Mouse (Mus musculus) stomach, postnatal 0 days (tissue): ENCODE data around the gene Unkl. TPM values are rescaled to one million over a fixed set of nuclear protein-coding genes. Genes with fewer than 3 reads are reported as not detected.

Experiments used
- ATAC-seq: fragments of 200-750 bp; cut with Nextera tagmentation; 2 replicates; pipeline ENCODE4 v1.8.0; 2017; ENCODE audit not compliant: low FRiP score, low TSS enrichment
- DNase-seq: peaks from one replicate; pipeline ENCODE4 v3.0.0-alpha.2; 2016; ENCODE audit warnings: low spot score
- H3K27ac ChIP-seq: fragments of 300-500 bp; sonication (generic); replicated peaks from 2 replicates; pipeline ENCODE4 v1.5.1; 2014; ENCODE audit warnings: mild to moderate bottlenecking, control low read depth
- H3K27me3 ChIP-seq: fragments of 300-500 bp; sonication (generic); 2 replicates; pipeline ENCODE4 v1.6.1; 2014; ENCODE audit warnings: low read length; ENCODE audit not compliant: control insufficient read depth, insufficient read depth
- H3K36me3 ChIP-seq: fragments of 300-500 bp; sonication (generic); 2 replicates; pipeline ENCODE4 v1.6.1; 2014; ENCODE audit warnings: low read length, mixed read lengths; ENCODE audit not compliant: control insufficient read depth, insufficient read depth
- H3K4me1 ChIP-seq: fragments of 300-500 bp; sonication (generic); replicated peaks from 2 replicates; pipeline ENCODE4 v1.6.1; 2014; ENCODE audit warnings: antibody characterized with exemption; ENCODE audit not compliant: control insufficient read depth, insufficient read depth
- H3K4me2 ChIP-seq: fragments of 300-500 bp; sonication (generic); replicated peaks from 2 replicates; pipeline ENCODE4 v1.6.1; 2014; ENCODE audit warnings: low read depth, mild to moderate bottlenecking, control low read depth, moderate library complexity
- H3K4me3 ChIP-seq: fragments of 300-500 bp; sonication (generic); 2 replicates; pipeline ENCODE4 v1.5.1; 2014; ENCODE audit warnings: low read depth, low read length, control low read depth
- H3K9ac ChIP-seq: fragments of 300-500 bp; sonication (generic); 2 replicates; pipeline ENCODE4 v1.6.1; 2014; ENCODE audit warnings: mild to moderate bottlenecking, low read length, control low read depth, mixed read lengths
- H3K9me3 ChIP-seq: fragments of 300-500 bp; sonication (generic); 2 replicates; pipeline ENCODE4 v1.6.1; 2016; ENCODE audit warnings: low read length; ENCODE audit not compliant: control insufficient read depth
- CTCF ChIP-seq: IDR thresholded peaks from 2 replicates; pipeline ENCODE4 v1.5.1; 2016; ENCODE audit warnings: antibody characterized with exemption, low read depth, mild to moderate bottlenecking, moderate library complexity
- EP300 ChIP-seq: optimal IDR thresholded peaks from 2 replicates; pipeline ENCODE3; 2016; ENCODE audit warnings: antibody characterized with exemption
- WGBS: fragments of 180-500 bp; shearing (Covaris S2); extraction: QIAGEN DNeasy Blood & Tissue Kit; methylation state at CpG from one replicate; pipeline ENCODE4 v1.1.7; 2014; 5-methylcytosine and 5-hydroxymethylcytosine counted together
- polyA plus RNA-seq: library from polyadenylated mRNA; unstranded; fragments of >200 nt; fragmentation: Nextera tagmentation; extraction: Ambion mirVana; gene quantifications from 2 replicates; pipeline ENCODE4 v1.2.1, GENCODE M21; 2015

Gene Unkl
- polyA plus RNA-seq, 1 experiment from 2014 or later = 3.1 TPM

GRCm38 (mm10) chr17:25184961-25185360, 3.2 kb upstream of the Unkl start:
- TF ChIP-seq EP300 (no peak), CTCF (no peak)
- Histone ChIP-seq H3K4me1 (peaks cover 2% of the 10 kb centered on the region; the same call in 1 of the 2 replicates), H3K36me3 (no peaks in the 10 kb centered on the region), H3K9ac (peak overlapping the region; percentile 85), H3K27ac (peak overlapping the region; percentile 94), H3K9me3 (no peaks in the 10 kb centered on the region), H3K4me2 (peak overlapping the region; percentile 99), H3K4me3 (peak overlapping the region; percentile 89), H3K27me3 (no peaks in the 10 kb centered on the region)
- DNase-seq = no peak
- WGBS = 8% methylated on average over 17 of the region's 17 CpGs
- peak; percentile 19; the same call in 1 of the 2 replicates for ATAC-seq

GRCm38 (mm10) chr17:25187784-25188149, 430 bp upstream of the Unkl start:
- H3K9ac ChIP-seq = peak overlapping the region; percentile 93
- peaks cover 2% of the 10 kb centered on the region; the same call in 1 of the 2 replicates for H3K4me1 ChIP-seq
- peak overlapping the region; percentile 90 for H3K27ac ChIP-seq
- peak overlapping the region; percentile 80 for H3K4me2 ChIP-seq
- H3K27me3 ChIP-seq = no peaks in the 10 kb centered on the region
- H3K9me3 ChIP-seq = no peaks in the 10 kb centered on the region
- ATAC-seq = no peak
- TF ChIP-seq EP300 (no peak), CTCF (no peak)
- peak overlapping the region; percentile 98 for H3K4me3 ChIP-seq
- no peak for DNase-seq
- 4% methylated on average over 11 of the region's 11 CpGs for WGBS
- H3K36me3 ChIP-seq = peaks cover 5% of the 10 kb centered on the region; the same call in 1 of the 2 replicates

GRCm38 (mm10) chr17:25189091-25189490, 894 bp downstream of the Unkl start:
- 1% methylated on average over 16 of the region's 16 CpGs for WGBS
- Histone ChIP-seq H3K9ac (peak overlapping the region; percentile 93), H3K36me3 (peaks cover 8% of the 10 kb centered on the region; the same call in 1 of the 2 replicates), H3K9me3 (no peaks in the 10 kb centered on the region), H3K4me3 (peak overlapping the region; percentile 98), H3K4me2 (peak overlapping the region; percentile 80), H3K4me1 (peaks cover 2% of the 10 kb centered on the region; the same call in 1 of the 2 replicates), H3K27me3 (no peaks in the 10 kb centered on the region), H3K27ac (peak overlapping the region; percentile 90)
- no peak for ATAC-seq
- no peak for DNase-seq
- TF ChIP-seq EP300 (no peak), CTCF (no peak)

- Histone ChIP-seq H3K9me3 (no peaks in the 10 kb centered on the region), H3K27me3 (no peaks in the 10 kb centered on the region), H3K4me2 (no peak overlapping the region), H3K4me1 (no peaks in the 10 kb centered on the region), H3K4me3 (no peak overlapping the region), H3K27ac (no peak overlapping the region), H3K36me3 (peaks cover 28% of the 10 kb centered on the region), H3K9ac (no peak overlapping the region)
- ATAC-seq (no peak), DNase-seq (no peak)
- 84% methylated on average over 4 of the region's 4 CpGs for WGBS
- no peak for TF ChIP-seq CTCF
Measured at GRCm38 (mm10) chr17:25202401-25202800, 14.2 kb downstream of the Unkl start.

- 66% methylated on average over 4 of the region's 4 CpGs for WGBS
Measured at GRCm38 (mm10) chr17:25210006-25210405, 21.8 kb downstream of the Unkl start.

GRCm38 (mm10) chr17:25210680-25211466, 22.7 kb downstream of the Unkl start:
- H3K27me3 ChIP-seq = no peaks in the 10 kb centered on the region
- H3K4me2 ChIP-seq = no peak overlapping the region
- no peak overlapping the region for H3K27ac ChIP-seq
- TF ChIP-seq CTCF = no peak
- TF ChIP-seq EP300 = no peak
- peaks cover 27% of the 10 kb centered on the region for H3K36me3 ChIP-seq
- no peaks in the 10 kb centered on the region for H3K9me3 ChIP-seq
- no peak for DNase-seq
- no peaks in the 10 kb centered on the region for H3K4me1 ChIP-seq
- ATAC-seq = no peak
- no peak overlapping the region for H3K4me3 ChIP-seq
- no peak overlapping the region for H3K9ac ChIP-seq
- 77% methylated on average over 15 of the region's 15 CpGs for whole genome bisulfite sequencing

More at GRCm38 (mm10) chr17:25210006-25210405, 21.8 kb downstream of the Unkl start:
- no peaks in the 10 kb centered on the region for H3K4me1 ChIP-seq
- no peak overlapping the region for H3K27ac ChIP-seq
- no peak overlapping the region for H3K4me3 ChIP-seq
- no peak overlapping the region for H3K9ac ChIP-seq
- no peaks in the 10 kb centered on the region for H3K9me3 ChIP-seq
- no peak overlapping the region for H3K4me2 ChIP-seq
- H3K27me3 ChIP-seq = no peaks in the 10 kb centered on the region
- peaks cover 25% of the 10 kb centered on the region for H3K36me3 ChIP-seq
- no peak for DNase-seq
- ATAC-seq = no peak
- TF ChIP-seq CTCF = no peak
- no peak for TF ChIP-seq EP300
